Mouse (Mus musculus) layer of hippocampus, adult 8-10 months (tissue): ENCODE results near the gene Slc45a1. TPM values are rescaled to one million over a fixed set of nuclear protein-coding genes. Genes with fewer than 3 reads are reported as not detected.

ENCODE experiments used
- DNase-seq, 2 experiments: peaks; one replicate each; pipeline ENCODE4 v3.0.0; 2022; ENCODE audit warnings: low spot score in 2 of 2
- total RNA-seq, 4 experiments: library from RNA; stranded (reverse); gene quantifications; 2 replicates each; pipeline ENCODE4 v1.2.4; 2022

The Slc45a1 gene
- total RNA-seq = 10 to 100 TPM; 36.2 to 45.2 (median 44.1) TPM

DNA sequence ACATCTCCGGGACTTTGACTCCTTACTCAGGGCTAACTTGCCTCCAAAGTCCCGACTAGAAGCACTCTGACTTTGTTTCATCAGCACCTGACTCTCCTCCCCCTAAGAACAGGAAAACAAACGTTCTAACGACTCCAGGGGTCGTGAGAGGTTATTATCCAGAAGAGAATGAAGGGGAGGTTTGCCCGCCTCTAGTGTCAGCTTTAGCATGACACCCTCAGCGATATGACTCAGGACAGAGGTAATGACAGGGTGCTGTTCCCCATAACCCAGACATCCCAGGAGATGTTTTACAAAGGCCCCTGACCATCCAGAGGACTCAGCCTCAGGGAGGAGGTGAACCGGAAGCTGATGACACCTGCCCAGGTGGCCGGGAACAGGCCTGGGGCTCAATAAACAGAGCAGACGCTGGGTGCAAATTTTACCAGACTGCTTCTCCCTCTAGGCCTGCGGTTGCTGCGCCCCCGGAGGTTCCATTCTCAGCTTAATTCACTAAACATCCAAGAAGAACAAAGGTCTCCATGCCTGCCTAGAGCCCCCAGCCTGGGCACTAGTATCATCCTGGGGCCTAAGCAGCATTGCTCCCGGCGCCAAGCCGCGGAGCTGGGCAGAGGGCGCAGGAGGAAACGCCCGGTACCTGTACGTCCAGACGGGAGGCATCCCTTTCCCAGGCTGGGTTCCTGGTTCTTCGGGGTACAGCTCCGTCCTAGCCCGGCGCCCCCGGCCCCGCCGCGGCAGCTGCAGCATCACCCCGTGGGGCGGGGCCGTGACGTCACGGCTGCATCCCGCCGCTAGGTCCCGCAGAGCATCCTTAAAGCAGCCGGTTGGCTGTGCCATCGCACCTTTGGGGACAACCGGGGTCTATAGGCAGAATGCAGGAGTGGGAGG is at the start of gene Slc45a1:
Slc45a1 (minus strand) TSS at position 785 of the 888 bp plus-strand sequence.
- peak in 1 of 2 experiments; percentile 37 for DNase-seq

DNA sequence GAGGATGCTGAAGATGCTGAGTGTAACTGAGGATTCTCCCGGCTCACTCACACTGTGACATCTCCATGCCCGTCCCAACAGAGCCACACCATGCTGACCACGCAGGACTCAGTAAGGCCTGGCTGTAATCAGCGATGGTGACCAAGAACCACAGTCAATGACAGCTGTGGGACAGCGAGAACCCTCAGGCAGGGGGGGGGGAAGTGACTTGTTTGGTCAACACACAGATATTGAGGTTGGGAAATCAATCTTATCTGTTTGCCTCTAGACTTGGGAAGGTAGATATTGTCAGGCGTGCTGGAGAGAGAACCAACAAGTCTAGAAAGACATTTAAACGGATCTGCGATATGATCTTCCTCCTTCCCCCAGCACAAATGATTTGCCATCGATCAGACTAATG is 48.9 kb upstream of the Slc45a1 start:
- no peak for DNase-seq

DNA sequence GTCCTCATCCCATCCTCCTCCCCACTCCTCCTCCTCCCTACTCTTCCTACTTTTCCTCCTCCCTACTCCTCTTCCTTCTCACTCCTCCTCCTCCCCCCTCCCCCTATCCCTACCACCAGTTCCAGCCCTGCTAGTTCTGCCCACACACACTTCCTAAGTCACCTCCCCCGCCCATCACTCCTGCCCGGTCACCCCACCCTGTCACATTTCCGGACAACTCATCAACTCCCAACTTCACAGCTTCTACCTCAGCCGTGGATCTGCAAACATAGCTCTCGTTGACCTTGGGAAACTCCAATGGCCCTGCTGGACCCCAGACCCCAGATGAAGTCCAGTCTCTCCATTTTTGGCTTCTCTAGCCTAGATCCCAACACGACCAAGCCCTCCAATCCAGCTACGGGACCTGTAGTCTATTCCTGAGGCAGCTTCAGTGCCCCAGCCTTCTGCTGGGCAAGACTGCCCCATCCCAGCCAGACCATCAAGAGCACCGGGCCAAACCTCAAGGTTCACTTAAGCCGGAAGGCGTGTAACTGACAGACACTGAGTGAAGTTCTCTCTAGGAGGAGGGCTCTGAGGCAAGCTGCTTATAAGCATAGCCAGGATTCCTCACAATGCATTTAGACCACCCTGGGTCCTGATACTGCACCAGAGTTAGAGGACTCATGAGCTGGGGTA is 42.6 kb upstream of the Slc45a1 start:
- DNase-seq = no peak

DNA sequence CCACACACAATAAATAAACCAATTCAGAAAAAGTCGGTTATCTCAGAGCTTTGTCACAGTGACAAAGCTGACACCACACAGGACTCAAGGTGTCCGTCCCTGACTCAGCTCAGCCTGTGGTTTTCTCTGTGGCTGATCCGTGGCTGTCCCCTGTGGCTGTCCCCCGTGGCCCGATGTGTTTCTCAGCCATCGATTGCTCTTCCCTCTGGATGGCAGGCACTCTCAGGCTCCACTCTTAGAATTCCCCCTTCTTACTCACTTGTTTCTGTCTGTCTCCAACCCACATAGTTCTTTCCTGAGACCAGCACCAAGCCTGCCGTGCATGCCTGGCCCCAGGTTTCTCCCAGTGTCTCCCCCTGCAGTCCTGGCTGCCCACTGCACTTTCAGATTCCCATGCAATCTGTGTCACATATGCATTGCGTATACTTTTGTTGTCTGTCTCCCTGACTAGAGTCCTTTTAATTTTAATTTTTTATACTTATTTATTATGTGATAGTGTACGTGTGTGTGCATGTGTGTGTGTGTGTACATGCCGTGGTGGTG is 41.0 kb upstream of the Slc45a1 start:
- no peak for DNase-seq

DNA sequence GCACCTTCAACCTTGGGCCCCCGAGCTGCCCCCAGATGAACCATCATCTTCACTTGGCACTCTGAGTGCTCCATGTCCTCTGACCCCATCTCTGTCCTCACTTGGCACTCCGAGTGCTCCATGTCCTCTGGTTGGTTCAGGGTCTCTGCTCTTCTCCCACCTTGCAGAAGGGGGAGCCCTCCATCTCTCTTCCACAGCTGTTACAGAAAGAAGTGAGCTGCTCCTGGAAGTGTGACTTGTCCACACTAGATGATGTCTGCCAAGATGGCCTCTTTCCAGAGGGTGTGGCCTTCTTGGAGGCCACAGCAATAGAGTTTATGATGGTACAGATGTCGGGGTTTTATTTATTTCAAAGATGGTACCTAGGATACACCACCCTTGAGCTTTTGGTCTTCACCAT is 38.8 kb upstream of the Slc45a1 start:
- no peak for DNase-seq

DNA sequence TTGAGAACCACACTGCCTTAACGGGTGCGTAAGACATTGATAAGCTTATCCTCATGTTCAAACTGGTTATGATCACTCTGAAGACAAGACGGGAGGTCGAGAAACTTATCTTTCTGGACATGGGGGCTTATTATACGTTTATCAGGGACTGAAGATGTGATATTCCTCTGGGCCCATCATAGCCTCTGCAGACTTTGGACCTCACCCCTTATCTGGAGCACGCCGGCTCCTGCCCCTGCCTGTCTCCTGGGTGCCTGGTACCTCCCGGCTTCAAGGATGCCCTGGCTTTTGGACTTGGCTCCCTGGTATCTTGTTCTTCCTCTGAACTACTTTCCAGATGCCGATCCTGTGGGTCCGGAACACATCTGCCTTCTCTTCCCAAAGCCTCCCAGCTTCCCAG is 37.6 kb upstream of the Slc45a1 start:
- no peak for DNase-seq

DNA sequence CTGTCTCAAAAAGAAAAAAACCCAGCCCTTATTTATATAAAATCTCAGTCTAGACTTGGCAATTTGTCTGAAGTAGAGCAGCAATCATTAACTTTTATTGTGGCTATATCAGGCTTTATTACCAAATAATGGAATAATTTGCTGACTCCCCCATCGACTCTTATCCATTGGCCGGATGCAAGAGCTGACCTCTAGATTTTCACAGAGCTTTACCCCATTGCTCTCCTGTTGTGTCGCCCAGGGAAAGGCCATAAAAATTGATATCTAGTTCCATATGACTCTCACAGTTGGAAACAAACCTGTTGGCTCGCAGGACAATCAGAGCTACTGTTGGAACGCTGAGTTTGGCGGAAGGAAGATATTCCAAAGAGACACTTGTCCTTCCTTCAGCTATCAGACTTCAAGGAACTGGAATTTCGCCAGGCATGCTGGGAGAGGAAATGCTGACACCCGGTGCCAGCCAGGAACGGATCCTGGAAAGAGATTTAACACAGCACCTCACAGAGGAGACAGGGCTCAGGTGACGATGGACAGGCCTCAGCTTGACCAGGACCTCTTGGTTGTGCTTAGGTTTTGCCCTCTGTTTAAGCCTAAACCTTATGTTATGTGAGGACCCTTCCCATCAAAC is 35.3 kb upstream of the Slc45a1 start:
- no peak for DNase-seq

DNA sequence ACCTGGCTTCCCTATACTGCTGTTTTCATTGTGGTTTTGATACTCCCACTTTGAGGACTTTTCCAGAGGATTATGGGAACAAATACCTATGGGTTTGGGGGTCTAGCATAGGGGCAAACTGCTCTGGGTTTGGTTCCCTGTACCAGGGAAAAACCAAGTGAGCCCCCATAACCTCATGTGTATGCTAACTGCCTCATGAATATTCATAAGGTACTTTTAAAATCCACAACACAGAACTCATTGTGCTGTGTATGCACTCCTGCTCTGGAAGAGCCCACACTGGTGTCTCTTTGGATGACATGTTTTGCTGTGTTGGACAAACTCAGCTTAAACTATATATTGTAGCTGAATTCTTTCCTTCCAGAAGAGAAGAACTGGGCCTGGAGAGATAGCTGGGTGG is 34.6 kb upstream of the Slc45a1 start:
- DNase-seq = no peak

DNA sequence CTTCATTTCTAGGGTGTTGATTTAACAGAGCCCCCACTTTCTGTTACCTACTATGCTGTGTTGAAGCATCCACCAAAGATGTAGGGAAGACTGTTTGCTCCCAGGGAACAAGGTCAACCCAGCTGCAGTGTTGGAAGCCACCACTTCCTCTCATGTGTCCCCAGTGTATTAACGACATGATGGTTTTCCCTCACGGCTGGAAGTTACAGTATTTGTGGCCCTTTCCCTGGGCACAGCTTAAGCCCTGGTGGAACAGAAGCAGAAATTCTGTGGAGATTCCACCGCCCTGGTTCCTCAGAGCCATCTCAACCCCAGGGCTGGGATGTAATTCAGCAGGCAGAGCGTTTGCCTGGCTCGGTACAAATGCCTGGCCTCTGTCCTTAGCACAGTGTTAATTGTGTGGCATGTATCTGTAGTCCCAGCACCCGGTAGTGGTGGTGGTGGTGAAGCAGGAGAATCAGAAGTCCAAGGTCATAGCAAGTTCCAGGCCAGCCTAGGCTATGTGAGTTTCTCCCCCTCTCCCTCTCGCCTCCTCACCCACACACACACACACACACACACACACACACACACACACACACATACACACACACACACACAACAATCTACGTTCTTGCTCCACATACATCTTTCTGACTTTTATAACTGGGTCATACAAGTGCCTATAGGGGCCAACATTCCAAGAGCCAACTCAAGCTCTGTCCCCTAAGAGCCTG is 34.0 kb upstream of the Slc45a1 start:
- DNase-seq = no peak

DNA sequence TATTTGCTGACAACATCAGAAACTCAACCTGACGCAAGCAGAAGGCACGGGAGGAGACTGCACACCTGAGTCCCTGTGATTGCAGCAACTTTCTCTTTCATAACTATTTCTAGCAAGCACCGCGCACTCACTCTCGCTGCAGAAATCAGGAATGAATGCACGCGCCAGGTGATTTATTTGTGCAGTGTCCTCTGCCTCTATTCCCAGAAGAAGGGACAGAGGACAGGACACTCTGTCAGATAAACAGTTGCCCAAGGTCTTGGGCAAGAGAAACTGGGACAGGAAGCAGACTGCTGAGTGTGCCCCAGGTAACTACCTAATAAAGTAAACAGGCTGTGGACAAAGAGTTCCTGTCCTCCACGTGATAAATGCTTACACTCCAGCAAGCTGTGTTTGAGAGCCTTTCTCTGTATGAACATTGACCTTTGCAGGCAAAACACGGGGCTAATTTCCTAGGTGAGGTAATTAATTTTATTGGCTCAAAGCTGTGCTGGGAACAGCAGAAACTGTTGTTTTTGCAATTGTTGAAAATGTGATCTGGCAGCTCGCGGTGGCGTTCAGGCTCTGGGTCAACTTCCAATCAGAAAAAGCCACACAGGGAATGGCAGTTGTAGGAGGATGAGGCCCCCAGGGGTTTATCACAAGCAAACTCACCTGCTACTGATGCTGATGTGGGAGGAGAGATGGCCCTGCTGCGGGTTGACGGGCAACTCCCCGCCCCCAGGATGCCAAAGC is 33.2 kb upstream of the Slc45a1 start:
- no peak for DNase-seq

DNA sequence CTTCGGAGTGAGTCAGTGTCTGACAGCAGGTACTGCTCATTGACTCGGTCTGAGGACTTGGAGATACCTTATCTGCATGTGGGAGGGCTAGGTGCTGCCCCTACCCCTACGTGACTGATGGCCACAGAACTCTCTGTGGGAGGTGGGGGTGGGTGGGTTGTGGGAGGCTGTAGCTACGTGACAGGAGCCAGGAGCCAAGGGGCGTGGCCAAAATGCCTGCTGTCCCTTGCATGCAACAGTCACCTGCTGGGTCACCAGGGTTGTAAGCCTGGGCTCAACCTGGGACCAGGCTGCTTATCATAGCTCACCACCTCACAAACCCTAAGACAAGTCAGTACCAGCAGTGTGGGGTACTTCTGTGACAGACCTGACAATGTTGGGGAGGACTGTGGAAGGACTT is 28.4 kb upstream of the Slc45a1 start:
- DNase-seq = no peak

DNA sequence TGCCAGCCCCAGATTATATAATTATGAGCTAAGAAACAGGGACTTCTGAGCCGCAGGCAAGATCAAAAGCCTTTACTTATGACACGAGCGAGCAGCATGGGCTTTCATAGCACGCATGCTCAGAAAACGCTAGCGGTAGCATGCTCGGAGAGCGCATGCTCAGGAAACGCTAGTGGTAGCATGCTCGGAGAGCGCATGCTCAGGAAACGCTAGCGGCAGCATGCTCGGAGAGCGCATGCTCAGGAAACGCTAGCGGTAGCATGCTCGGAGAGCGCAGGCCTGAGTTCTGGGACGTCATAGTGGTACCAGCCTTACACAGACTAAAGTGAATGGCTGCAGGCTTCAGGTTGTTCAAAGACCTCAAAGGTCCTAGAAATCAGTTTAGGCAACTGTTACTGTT is 26.8 kb upstream of the Slc45a1 start:
- DNase-seq = no peak

DNA sequence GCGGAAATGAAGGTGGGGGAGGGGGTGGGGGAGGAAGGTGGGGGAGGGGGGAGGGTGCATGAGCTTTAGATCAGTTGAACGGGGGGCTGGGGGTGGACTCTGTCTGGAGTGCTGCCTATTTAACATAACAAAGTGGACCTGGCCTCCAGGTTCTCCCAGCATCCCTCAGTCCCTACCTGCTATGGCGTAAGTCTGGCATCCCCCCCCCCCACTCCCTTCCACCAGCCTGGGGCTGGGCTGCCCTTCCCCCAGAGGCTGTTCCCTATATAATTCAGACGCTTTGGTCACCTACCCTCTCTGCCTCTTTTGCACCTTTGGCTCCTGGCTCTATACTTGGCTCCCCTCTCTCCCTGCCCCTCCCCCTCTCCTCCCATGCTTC is 25.9 kb upstream of the Slc45a1 start:
- no peak for DNase-seq

DNA sequence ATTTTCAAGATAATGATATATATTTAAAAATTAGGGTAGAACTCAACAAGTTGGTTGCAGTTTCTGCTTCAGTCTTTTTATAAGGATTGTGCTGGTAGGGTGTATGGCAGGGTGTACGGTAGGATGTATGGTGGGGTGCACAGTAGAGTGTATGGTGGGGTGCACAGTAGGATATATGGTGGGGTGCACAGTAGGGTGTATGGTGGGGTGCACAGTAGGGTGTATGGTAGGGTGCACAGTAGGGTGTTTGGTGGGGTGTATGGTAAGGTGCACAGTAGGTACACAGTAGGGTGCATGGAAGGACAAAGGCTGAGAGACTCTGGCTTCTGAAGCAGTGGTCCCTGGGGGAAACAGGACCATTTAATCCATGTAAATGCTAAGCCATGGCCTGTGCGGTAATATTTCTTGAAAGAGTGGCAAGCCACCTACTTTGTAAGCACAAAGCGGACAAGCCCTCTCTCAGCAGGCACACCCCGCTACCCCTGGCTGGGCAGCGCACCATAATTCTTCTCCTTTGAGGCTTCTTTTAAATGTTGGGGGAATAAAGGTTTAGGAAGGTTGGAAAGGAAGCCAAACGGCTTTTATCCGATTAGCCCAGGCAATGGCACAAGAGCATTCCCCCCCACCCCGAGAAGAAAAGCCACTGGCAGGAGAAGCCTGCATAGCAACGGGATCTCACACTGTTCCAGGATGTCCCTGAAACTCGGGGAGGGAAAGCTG is 25.3 kb upstream of the Slc45a1 start:
- no peak for DNase-seq

DNA sequence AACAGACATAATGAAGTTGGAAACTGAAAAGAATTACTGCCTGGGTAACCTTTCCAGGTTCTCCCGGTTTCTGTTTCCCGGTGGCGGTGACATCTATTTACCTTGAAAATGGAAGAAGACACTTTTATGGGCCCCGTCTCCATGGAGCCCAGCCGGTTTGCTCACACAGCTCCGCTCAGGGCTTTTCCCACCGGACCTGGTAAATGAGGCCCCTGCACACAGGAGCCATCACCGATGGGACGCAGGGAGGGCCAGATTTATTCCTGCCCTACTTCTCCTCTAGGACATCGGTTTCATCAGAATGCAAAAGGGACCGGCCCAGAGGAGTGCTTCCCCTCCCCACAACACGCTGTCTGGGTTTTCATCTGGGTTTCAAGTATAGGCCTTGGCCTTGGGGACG is 24.1 kb upstream of the Slc45a1 start:
- DNase-seq = no peak

DNA sequence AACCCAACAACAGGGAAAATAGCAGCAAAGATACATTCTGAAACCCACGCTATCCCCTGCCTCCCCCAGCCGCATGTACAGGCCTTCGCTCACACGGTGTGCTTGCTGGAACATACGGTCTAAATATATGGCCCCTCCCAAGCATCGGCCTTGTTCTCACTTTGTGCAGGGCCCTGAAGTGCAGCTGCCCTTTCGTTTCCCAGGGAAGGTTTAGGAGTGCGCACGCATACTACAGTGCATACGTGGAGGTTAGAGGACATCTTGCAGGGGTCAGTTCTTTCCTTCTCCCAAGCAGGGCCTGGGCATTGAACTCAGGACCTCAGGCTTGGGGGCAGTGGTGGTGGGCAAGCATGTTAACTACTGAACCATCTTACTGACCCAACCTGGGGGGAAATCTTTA is 23.3 kb upstream of the Slc45a1 start:
- DNase-seq = no peak

DNA sequence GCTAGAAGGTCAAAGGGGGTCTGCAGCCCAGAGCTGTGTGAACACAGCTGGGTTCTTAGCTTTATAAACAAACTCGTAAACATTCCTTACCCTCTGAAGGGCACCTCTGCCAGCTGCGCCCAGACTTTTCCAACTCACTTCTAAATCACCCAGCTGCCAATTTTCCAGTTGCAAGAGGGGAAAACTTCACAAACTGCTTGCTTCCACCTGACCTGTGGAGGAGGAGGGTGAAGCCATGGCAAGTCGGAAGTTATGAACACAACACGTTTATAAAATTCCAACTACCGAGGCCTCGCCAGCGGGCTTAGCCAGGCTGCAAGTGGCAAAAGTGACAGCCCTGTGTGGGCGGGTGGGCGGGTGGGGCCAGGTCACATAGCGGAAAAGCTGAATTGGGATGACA is 13.8 kb upstream of the Slc45a1 start:
- no peak for DNase-seq

DNA sequence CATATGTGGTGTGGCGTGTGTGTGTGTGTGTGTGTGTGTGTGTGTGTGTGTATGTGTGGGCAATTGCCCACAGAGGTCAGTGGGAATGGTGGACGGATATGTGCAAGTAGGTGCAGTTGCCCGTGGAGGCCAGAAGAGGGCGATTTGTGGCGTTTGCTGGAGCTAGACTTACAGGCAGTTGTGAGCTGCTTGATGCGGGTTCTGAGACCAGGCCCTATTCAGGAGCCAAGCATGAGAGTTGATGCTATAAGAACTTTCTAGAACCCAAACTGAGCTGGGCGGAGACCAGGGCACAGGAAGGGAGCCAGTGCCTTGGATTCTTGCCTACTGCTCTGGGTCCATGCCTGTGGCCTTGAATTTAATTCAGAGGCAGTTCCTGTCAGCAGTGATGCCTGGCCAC is 12.8 kb upstream of the Slc45a1 start:
- DNase-seq = no peak

DNA sequence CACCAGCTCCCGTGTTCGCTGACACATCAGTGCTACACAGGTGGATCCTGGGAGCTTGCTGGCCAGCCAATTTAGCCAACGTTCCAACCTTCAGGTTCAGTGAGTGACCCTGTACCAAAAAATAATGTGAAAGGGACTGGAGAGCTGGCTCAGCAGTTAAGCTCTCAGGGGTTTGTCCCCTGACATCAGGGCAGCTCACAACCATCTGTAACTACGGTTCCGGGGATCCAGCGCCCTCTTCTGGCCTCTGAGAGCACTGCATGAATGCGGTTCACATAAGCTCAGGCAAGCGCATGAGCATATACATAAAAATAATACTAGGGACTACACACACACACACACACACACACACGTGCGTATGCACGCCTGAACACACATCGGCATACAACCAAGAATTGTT is 11.2 kb upstream of the Slc45a1 start:
- DNase-seq = no peak

DNA sequence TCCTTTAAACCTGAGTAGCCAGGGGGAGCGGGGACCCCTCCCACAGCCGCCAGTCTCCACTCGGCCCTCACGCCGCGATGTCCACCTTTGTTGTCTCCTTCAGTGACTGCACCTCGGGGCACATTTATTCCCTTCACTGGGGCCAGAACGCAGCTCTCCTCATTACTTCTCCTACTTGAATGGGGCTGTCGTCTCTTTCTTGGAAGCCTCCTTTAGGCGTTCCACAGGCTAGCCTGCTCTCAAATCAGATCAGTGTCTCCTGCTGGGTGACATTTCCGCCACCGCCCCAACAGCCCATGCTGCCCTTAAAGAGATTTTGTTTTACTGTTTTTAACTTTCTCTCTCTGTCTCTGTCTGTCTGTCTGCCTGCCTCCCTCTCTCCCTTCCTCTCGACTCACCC is 9.9 kb upstream of the Slc45a1 start:
- no peak for DNase-seq
